Mouse (Mus musculus): ENCODE data around the gene Fzd10.

Fzd10 gene

GRCm38 (mm10) chr5:128600072-128601021 lies at the start of gene Fzd10:
Fzd10 (plus strand) TSS chr5:128600844.
- peak; percentile 94 for DNase-seq (ENCODE audit: low read depth, low spot score)

- no peak for DNase-seq (ENCODE audit: low read depth, low spot score)
Measured at GRCm38 (mm10) chr5:128551448-128551847, 49.2 kb upstream of the Fzd10 start.

GRCm38 (mm10) chr5:128552136-128552890 lies 48.3 kb upstream of the Fzd10 start:
- DNase-seq (ENCODE audit: low read depth, low spot score): peak; percentile 47

- DNase-seq (ENCODE audit: low read depth, low spot score): no peak
Measured at GRCm38 (mm10) chr5:128558126-128558525, 42.5 kb upstream of the Fzd10 start.

DNA sequence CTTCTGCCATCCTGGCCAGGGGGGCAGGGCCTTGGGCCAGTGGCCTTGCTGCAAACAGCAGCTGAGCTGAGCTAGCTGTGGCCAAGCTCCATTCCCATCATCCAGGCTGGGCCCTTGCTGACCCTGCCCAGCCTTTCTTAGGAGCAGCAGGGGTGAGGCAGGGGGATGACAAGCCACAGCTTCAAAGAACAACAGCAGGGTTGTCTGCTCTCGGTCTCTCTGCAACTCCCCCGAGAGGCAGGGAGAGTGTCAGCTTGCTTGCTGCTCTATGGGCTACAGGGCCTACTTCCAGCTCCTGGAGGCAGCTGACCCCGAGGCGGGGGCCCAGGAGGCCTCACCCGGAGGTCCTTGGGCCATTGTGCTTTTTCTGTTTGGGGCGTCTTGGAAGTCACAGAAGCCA lies 33.3 kb upstream of the Fzd10 start:
- no peak for DNase-seq (ENCODE audit: low read depth, low spot score)

DNA sequence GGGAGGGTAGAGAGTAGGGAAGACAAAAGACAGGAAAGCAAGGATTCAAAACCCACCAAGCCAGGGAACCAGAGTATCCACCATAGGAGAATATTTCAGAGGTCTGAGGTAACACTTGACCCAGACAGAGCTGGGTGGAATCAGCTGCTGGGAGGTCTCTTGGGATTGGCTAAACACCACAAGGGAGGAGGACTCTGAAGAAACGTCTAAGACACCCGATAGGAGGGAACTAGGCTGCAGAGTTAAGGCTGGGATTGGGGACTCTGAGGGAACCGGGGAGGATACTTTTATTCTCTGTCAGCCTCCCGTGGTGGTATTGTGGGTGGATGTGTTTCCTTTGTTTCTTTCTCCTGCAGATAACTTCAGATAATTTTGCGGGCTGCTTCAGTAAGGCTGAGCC lies 31.7 kb upstream of the Fzd10 start:
- peak; percentile 52 for DNase-seq (ENCODE audit: low read depth, low spot score)

DNA sequence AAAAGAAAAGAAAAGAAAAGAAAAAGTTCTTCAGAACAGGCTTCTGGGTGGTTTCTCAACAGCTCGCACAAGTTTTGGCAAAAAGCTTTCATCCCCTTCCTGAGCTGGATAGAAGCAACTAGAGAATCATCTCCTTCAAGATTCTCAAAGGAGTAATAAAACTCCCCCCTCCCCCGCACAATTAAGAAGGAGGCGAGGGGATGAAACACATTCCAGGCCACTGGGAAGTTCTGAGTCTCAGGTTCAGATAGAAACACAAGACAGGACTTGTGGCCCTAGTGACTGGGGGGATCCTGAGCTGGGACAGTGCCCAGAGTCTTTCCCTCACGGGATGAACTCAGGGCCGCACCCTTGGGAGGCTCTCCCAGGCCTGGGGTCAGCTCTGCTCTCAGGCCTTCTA lies 30.6 kb upstream of the Fzd10 start:
- no peak for DNase-seq (ENCODE audit: low read depth, low spot score)

DNA sequence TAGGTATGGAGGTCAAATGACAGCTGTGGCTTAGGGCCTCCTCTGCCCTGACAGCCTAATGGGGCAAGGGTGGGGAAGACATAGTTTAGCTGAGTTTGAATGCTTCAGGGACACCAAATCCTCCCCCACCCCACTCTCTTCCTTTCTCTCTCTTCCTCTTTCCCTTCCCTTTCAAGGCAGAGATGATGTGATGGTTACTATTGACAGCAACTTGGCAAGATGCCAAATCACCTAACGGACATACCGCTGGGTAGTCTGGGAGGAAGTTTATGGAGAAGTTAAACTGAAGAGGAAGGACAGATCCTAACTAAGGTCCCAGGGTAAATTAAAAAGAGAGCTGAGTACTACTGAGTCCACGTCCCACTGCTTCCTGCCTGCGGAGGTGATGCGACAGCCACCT lies 29.8 kb upstream of the Fzd10 start:
- DNase-seq (ENCODE audit: low read depth, low spot score): no peak

- no peak for DNase-seq (ENCODE audit: low read depth, low spot score)
Measured at GRCm38 (mm10) chr5:128571706-128572105, 28.9 kb upstream of the Fzd10 start.

- DNase-seq (ENCODE audit: low read depth, low spot score): no peak
Measured at GRCm38 (mm10) chr5:128575997-128576579, 24.6 kb upstream of the Fzd10 start.

- peak; percentile 65 for DNase-seq (ENCODE audit: low read depth, low spot score)
Measured at GRCm38 (mm10) chr5:128579047-128579650, 21.5 kb upstream of the Fzd10 start.

DNA sequence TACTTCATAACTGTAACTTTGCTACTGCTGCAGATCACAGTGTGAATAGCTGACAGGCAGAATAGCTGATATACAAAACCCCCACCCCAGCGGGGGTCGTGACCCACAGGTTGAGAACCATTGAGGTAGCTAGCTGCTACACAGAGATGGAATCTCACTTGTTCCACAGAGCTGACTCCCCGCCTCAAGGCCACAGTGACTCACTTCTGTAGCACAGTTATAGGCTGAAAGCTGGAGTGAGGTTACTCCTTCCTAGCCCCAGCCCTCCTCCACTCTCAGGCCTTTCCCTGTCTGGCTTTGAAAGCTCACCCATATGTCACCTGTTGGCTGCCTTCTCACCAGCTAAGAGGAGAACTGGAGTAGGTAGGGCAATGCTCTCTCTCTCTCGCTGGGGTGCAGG lies 19.7 kb upstream of the Fzd10 start:
- DNase-seq (ENCODE audit: low read depth, low spot score): no peak

- DNase-seq (ENCODE audit: low read depth, low spot score): no peak
Measured at GRCm38 (mm10) chr5:128581516-128581921, 19.1 kb upstream of the Fzd10 start.

DNA sequence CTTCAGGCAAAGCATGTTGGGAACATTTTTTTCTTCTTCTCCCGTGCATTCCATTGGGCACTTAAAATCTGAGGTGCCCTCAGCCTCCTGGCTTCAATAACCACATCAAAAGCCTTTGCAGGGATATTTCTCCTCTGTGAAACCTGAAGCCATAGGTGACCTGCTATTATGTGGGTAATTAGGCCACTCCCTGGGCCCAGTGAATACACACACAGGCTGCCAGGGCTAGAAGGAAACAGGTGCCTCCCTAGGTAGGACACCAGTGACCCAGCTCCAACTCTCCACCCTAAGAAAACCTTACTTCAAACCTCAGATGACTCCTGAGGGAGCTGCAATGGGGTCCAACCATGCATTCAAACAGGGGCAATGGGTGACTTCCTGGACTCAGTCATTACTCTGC lies 11.4 kb upstream of the Fzd10 start:
- DNase-seq (ENCODE audit: low read depth, low spot score): no peak

DNA sequence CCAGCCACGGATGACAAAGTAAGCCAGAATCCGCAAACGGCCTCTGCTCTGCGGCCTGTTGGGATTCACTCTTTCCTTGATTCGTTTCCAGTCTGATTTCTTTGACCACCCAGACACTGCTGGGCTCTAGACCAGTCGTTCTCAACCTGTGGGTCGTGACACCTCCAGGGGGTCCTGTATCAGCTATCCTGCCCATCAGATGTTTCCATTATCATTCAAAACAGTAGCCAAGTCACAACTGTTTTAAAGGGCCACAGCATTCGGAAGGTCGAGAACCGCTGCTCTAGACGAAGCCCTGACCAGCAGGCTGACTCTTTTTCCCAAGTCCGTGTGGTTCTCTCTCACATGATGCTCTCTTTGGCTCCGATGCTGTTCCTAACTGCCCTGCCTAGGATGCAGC lies 7.2 kb upstream of the Fzd10 start:
- peak; percentile 77 for DNase-seq (ENCODE audit: low read depth, low spot score)

GRCm38 (mm10) chr5:128596813-128597212 lies 3.8 kb upstream of the Fzd10 start:
- peak; percentile 61 for DNase-seq (ENCODE audit: low read depth, low spot score)

DNA sequence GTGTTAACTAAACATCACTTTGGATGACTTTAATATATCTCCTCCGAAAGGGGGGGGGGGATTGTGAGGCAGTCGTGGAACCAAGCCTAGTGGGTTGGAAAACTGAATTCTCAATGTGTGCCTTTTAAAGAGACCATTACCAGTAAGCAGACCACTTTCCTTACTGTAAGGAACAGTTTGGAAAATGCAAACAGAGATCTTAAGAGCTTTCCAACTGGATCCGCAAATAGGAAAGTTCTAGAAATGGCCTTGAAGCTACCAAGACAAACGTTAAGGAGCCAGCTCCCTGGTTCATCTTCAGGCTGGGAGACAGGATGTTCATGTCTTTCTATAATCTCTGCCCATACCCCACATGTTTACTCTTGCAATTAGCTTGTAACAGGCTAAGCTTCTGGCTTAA lies 3.3 kb upstream of the Fzd10 start:
- no peak for DNase-seq (ENCODE audit: low read depth, low spot score)

DNA sequence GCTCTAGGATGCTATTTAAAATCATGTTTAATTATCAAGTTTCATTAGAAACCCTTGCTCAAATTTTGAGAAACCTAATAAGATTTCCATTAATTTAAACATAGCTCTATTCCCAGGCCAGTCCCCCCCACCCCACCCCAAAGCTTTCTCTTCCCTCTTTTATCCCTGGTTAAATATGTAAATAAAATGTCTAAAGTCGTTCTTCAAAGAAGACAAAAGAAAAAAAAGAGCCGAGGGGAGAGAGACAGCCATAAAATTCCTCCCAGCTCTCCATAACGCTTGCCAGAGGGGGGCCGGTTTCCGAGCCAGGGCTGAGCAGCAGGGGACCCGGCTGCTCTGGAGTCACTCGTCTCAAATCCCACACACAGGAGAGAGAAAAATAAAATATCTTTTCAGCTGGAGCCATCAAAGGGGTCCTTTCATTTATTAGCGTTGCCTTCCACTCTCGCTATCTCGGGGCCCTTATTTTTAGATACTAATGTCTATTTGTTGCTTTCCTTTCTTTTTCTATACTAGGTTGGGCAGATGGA lies 2.4 kb upstream of the Fzd10 start:
- no peak for DNase-seq (ENCODE audit: low read depth, low spot score)

GRCm38 (mm10) chr5:128598760-128599364 lies 1.8 kb upstream of the Fzd10 start:
- DNase-seq (ENCODE audit: low read depth, low spot score): no peak

GRCm38 (mm10) chr5:128599365-128600071 lies 1.1 kb upstream of the Fzd10 start:
- peak; percentile 75 for DNase-seq (ENCODE audit: low read depth, low spot score)

Measured in ES-CJ7 (cell line).